Mouse (Mus musculus) bone marrow macrophage, adult 2 months (primary cell): ENCODE results near the gene Tmed10.
A peak's percentile ranks its signal among the peaks of the same experiment; 100 is the strongest.

ENCODE experiments used
- CTCF ChIP-seq: IDR thresholded peaks from 2 replicates; pipeline ENCODE4 v1.5.1; 2012; ENCODE audit warnings: low read depth, mild to moderate bottlenecking, low read length, moderate library complexity
- POLR2A ChIP-seq: IDR thresholded peaks from 2 replicates; pipeline ENCODE4 v1.6.1; 2012; ENCODE audit warnings: mild to moderate bottlenecking, low read depth, low read length, borderline replicate concordance

DNA sequence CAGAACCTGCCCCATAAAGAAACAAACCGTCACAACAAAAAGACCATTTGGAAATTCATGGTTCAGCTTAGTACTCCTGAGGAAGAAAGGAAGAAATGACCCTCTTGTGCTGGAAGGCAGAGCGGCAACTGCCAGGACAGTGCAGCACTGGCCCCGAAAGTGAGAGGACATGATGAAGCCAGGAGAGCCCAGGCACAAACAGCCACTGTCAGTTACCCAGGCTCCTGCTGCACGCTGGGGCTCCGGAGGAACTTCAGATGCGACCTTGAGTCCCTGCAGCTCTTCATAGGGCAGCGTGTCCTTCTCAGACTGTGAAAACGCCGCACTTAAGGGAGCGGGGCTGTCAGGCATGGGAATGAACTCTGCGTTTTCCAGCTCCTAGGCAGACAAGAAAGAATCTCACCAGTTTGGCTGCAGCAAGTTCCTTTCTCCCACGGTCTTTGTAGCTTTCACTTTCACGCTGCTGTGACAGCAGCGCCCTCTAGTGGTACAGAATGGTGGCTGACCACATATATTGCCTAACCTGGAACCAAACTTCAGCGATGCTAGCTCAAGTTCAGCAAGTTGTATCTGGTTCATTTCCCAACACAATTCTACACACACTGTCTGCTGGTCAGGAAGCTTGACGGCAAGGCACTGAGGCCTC lies 69.3 kb downstream of the Tmed10 start:
- no peak for TF ChIP-seq POLR2A
- peak; percentile 94 for TF ChIP-seq CTCF
